Mouse (Mus musculus): ENCODE data around the gene Eif4g3. TPM values are rescaled to one million over a fixed set of nuclear protein-coding genes. Genes with fewer than 3 reads are reported as not detected.
A peak's percentile ranks its signal among the peaks of the same experiment; 100 is the strongest.

Gene Eif4g3
- polyA plus RNA-seq, 1 experiment from 2014 or later = 43.3 TPM

- H3K27ac ChIP-seq (ENCODE audit: low read length) = no peak overlapping the region
- H3K9me3 ChIP-seq (ENCODE audit: control insufficient read depth, low read depth, low read length) = no peaks in the 10 kb centered on the region
- peaks cover 50% of the 10 kb centered on the region for H3K36me3 ChIP-seq (ENCODE audit: control insufficient read depth, insufficient read depth, low read length)
- H3K4me3 ChIP-seq (ENCODE audit: low read depth, low read length) = no peak overlapping the region
- no peak for ATAC-seq (ENCODE audit: insufficient number of reproducible peaks, insufficient read depth, low FRiP score, low read depth)
- H3K27me3 ChIP-seq (ENCODE audit: control insufficient read depth, insufficient read depth, low read length) = no peaks in the 10 kb centered on the region
- no peak overlapping the region for H3K9ac ChIP-seq (replicated peaks; ENCODE audit: low read depth, low read length)
- 68% methylated on average over 5 of the region's 5 CpGs for WGBS
- H3K4me1 ChIP-seq (ENCODE audit: control insufficient read depth, insufficient read depth, low read length) = no peaks in the 10 kb centered on the region
- no peak overlapping the region for H3K4me2 ChIP-seq (replicated peaks; ENCODE audit: low read depth, low read length)
Measured at GRCm38 (mm10) chr4:138160918-138161317, 168.1 kb downstream of the Eif4g3 start.

DNA sequence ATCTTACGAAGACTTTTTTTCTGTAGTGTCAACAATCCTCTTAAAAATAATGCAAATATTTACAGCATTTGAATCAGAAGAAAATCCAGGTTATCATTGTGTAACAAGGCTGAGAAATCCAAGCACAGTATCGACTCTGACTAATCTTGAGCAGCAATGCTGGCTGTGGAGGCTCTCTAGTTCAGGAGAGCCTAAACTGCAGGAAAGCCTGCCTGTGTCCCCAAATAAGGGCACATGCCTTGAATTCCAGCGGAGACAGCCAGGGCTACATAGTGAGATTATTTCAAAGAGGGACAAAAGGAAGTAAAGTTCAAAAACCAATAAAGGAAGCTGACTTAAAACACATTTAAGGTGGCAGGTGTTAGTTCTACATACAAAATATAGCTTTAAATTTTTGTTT lies 168.7 kb downstream of the Eif4g3 start:
- ATAC-seq (ENCODE audit: insufficient number of reproducible peaks, insufficient read depth, low FRiP score, low read depth) = no peak
- WGBS = 55% methylated on average over 3 of the region's 3 CpGs
- peaks cover 50% of the 10 kb centered on the region for H3K36me3 ChIP-seq (ENCODE audit: control insufficient read depth, insufficient read depth, low read length)

GRCm38 (mm10) chr4:138163836-138164235 lies 171.0 kb downstream of the Eif4g3 start:
- Histone ChIP-seq H3K36me3 (ENCODE audit: control insufficient read depth, insufficient read depth, low read length) (peaks cover 40% of the 10 kb centered on the region), H3K4me2 (replicated peaks; ENCODE audit: low read depth, low read length) (no peak overlapping the region), H3K27me3 (ENCODE audit: control insufficient read depth, insufficient read depth, low read length) (no peaks in the 10 kb centered on the region), H3K9me3 (ENCODE audit: control insufficient read depth, low read depth, low read length) (no peaks in the 10 kb centered on the region), H3K4me1 (ENCODE audit: control insufficient read depth, insufficient read depth, low read length) (no peaks in the 10 kb centered on the region), H3K4me3 (ENCODE audit: low read depth, low read length) (no peak overlapping the region), H3K9ac (replicated peaks; ENCODE audit: low read depth, low read length) (no peak overlapping the region), H3K27ac (ENCODE audit: low read length) (no peak overlapping the region)
- 78% methylated on average over 2 of the region's 2 CpGs for whole genome bisulfite sequencing
- no peak for ATAC-seq (ENCODE audit: insufficient number of reproducible peaks, insufficient read depth, low FRiP score, low read depth)

More for the DNA sequence above, 168.7 kb downstream of the Eif4g3 start:
- H3K9me3 ChIP-seq (ENCODE audit: control insufficient read depth, low read depth, low read length) = no peaks in the 10 kb centered on the region
- no peaks in the 10 kb centered on the region for H3K27me3 ChIP-seq (ENCODE audit: control insufficient read depth, insufficient read depth, low read length)
- no peaks in the 10 kb centered on the region for H3K4me1 ChIP-seq (ENCODE audit: control insufficient read depth, insufficient read depth, low read length)
- H3K9ac ChIP-seq (replicated peaks; ENCODE audit: low read depth, low read length) = no peak overlapping the region
- H3K4me2 ChIP-seq (replicated peaks; ENCODE audit: low read depth, low read length) = no peak overlapping the region
- 0 out of 2 replicates have a peak overlapping the region, but pooled peaks have one; percentile 6 for H3K27ac ChIP-seq (ENCODE audit: low read length)
- H3K4me3 ChIP-seq (ENCODE audit: low read depth, low read length) = no peak overlapping the region

GRCm38 (mm10) chr4:138164860-138165259 lies 172.0 kb downstream of the Eif4g3 start:
- 89% methylated on average over 2 of the region's 2 CpGs for WGBS
- Histone ChIP-seq H3K4me1 (ENCODE audit: control insufficient read depth, insufficient read depth, low read length) (no peaks in the 10 kb centered on the region), H3K4me3 (ENCODE audit: low read depth, low read length) (no peak overlapping the region), H3K4me2 (replicated peaks; ENCODE audit: low read depth, low read length) (no peak overlapping the region), H3K9me3 (ENCODE audit: control insufficient read depth, low read depth, low read length) (no peaks in the 10 kb centered on the region), H3K9ac (replicated peaks; ENCODE audit: low read depth, low read length) (no peak overlapping the region), H3K27me3 (ENCODE audit: control insufficient read depth, insufficient read depth, low read length) (no peaks in the 10 kb centered on the region), H3K27ac (ENCODE audit: low read length) (no peak overlapping the region), H3K36me3 (ENCODE audit: control insufficient read depth, insufficient read depth, low read length) (peaks cover 41% of the 10 kb centered on the region)
- ATAC-seq (ENCODE audit: insufficient number of reproducible peaks, insufficient read depth, low FRiP score, low read depth) = no peak

DNA sequence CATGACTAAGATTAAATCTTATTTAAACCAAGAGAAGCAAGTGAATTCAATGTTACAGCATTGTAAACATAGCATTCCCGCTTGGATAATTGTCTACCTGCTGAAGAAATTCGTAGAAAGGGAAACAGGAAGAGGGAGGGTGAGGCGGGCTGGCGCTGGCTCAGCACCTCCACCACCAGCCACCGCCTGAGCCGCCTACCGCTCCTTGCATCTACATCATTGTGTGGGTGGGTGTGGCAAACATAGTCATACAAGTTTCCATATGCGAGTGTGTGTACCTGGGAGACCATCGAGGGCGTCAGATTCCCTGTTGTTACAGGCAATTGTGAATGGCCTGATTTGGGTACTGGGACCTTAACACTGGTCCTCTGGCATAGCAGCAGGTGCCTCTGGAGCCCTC lies 173.7 kb downstream of the Eif4g3 start:
- no peak overlapping the region for H3K4me3 ChIP-seq (ENCODE audit: low read depth, low read length)
- H3K27me3 ChIP-seq (ENCODE audit: control insufficient read depth, insufficient read depth, low read length) = no peaks in the 10 kb centered on the region
- H3K4me1 ChIP-seq (ENCODE audit: control insufficient read depth, insufficient read depth, low read length) = no peaks in the 10 kb centered on the region
- H3K4me2 ChIP-seq (replicated peaks; ENCODE audit: low read depth, low read length) = no peak overlapping the region
- peaks cover 45% of the 10 kb centered on the region for H3K36me3 ChIP-seq (ENCODE audit: control insufficient read depth, insufficient read depth, low read length)
- H3K9ac ChIP-seq (replicated peaks; ENCODE audit: low read depth, low read length) = no peak overlapping the region
- no peak overlapping the region for H3K27ac ChIP-seq (ENCODE audit: low read length)
- no peak for ATAC-seq (ENCODE audit: insufficient number of reproducible peaks, insufficient read depth, low FRiP score, low read depth)
- WGBS = 83% methylated on average over 10 of the region's 10 CpGs
- H3K9me3 ChIP-seq (ENCODE audit: control insufficient read depth, low read depth, low read length) = no peaks in the 10 kb centered on the region

DNA sequence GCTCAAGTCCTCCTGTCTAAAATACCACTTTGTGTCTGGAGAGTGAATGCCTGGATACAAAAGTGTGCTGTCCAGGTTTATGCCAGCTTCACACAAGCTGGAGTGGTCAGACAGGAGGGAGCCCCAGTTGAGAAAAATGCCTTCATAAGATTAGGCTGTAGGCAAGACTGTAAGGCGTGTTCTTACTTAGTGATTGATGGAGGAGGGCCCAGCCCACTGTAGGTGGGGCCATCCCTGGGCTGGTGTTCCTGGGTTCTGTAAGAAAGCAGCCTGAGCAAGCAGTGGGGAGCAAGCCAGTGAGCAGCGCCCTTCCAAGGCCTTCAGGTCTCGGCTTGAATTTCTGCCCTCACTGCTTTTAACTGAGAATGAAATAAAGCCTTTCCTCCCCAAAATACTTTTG lies 175.3 kb downstream of the Eif4g3 start:
- Histone ChIP-seq H3K36me3 (ENCODE audit: control insufficient read depth, insufficient read depth, low read length) (peaks cover 56% of the 10 kb centered on the region), H3K4me1 (ENCODE audit: control insufficient read depth, insufficient read depth, low read length) (no peaks in the 10 kb centered on the region), H3K9ac (replicated peaks; ENCODE audit: low read depth, low read length) (no peak overlapping the region), H3K9me3 (ENCODE audit: control insufficient read depth, low read depth, low read length) (no peaks in the 10 kb centered on the region), H3K27me3 (ENCODE audit: control insufficient read depth, insufficient read depth, low read length) (no peaks in the 10 kb centered on the region), H3K27ac (ENCODE audit: low read length) (no peak overlapping the region), H3K4me3 (ENCODE audit: low read depth, low read length) (no peak overlapping the region), H3K4me2 (replicated peaks; ENCODE audit: low read depth, low read length) (no peak overlapping the region)
- ATAC-seq (ENCODE audit: insufficient number of reproducible peaks, insufficient read depth, low FRiP score, low read depth) = no peak
- 74% methylated on average over 3 of the region's 3 CpGs for WGBS

DNA sequence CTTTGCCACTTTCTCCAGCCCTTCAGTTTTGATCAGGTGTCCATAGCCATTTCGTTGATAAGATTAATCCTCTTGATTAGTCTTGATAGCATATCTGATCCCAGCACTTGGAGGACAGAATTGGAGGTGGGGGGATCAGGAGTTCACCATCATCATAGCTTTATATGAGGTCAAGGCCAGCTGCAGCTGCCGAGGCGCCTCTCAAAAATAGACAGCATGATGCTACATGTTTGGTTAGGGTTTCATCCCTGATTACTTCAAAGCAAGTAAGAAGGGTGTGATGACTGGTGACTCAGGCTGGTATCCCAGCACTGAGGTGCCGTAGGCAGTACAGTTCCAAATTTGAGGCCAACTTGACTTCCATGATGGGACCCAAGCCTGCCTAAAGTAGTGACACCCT lies 176.6 kb downstream of the Eif4g3 start:
- Histone ChIP-seq H3K9me3 (ENCODE audit: control insufficient read depth, low read depth, low read length) (no peaks in the 10 kb centered on the region), H3K4me2 (replicated peaks; ENCODE audit: low read depth, low read length) (no peak overlapping the region), H3K4me1 (ENCODE audit: control insufficient read depth, insufficient read depth, low read length) (no peaks in the 10 kb centered on the region), H3K36me3 (ENCODE audit: control insufficient read depth, insufficient read depth, low read length) (peaks cover 52% of the 10 kb centered on the region), H3K27ac (ENCODE audit: low read length) (no peak overlapping the region), H3K4me3 (ENCODE audit: low read depth, low read length) (no peak overlapping the region), H3K9ac (replicated peaks; ENCODE audit: low read depth, low read length) (no peak overlapping the region), H3K27me3 (ENCODE audit: control insufficient read depth, insufficient read depth, low read length) (no peaks in the 10 kb centered on the region)
- 89% methylated on average over 4 of the region's 4 CpGs for WGBS
- ATAC-seq (ENCODE audit: insufficient number of reproducible peaks, insufficient read depth, low FRiP score, low read depth) = no peak

DNA sequence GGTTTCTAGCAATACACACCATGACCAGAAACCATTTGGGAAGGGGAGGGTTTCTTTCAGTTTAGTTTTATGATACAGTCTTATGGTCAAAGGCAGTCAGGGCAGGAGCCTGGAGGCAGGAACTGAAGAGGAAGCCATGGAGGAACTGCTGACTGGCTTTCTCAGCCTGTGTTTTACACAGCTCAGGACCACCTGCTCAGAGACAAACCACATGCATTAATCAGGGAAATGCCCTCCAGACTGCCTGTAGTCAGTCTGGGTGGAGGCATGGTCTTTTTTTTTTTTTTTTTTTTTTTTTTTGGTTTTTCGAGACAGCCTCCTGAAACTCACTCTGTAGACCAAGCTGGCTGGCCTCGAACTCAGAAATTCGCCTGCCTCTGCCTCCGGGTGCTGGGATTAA lies 179.9 kb downstream of the Eif4g3 start:
- H3K36me3 ChIP-seq (ENCODE audit: control insufficient read depth, insufficient read depth, low read length) = peaks cover 62% of the 10 kb centered on the region
- no peak overlapping the region for H3K4me2 ChIP-seq (replicated peaks; ENCODE audit: low read depth, low read length)
- no peak overlapping the region for H3K9ac ChIP-seq (replicated peaks; ENCODE audit: low read depth, low read length)
- H3K9me3 ChIP-seq (ENCODE audit: control insufficient read depth, low read depth, low read length) = no peaks in the 10 kb centered on the region
- no peak overlapping the region for H3K27ac ChIP-seq (ENCODE audit: low read length)
- no peaks in the 10 kb centered on the region for H3K27me3 ChIP-seq (ENCODE audit: control insufficient read depth, insufficient read depth, low read length)
- no peak for ATAC-seq (ENCODE audit: insufficient number of reproducible peaks, insufficient read depth, low FRiP score, low read depth)
- H3K4me3 ChIP-seq (ENCODE audit: low read depth, low read length) = no peak overlapping the region
- H3K4me1 ChIP-seq (ENCODE audit: control insufficient read depth, insufficient read depth, low read length) = no peaks in the 10 kb centered on the region
- 88% methylated on average over 4 of the region's 4 CpGs for WGBS

DNA sequence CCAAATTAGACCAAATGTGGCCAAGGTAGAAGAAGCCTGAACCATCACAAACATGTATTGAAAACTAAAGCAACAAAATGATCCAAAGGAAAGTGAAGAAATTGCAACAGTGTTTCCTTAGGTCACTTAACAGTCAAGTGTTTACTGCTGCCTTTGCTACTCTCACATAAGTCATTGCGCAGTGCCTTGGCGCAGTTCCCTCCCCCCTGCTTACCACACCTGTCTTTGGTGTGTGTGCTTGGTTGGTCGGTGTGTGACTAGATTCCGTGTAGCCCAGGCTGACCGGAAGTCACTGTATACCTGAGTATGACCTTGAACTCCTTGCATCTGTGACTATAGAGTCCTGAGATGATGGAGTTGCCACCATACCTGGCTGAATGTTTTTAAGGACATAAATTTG lies 186.6 kb downstream of the Eif4g3 start:
- H3K4me3 ChIP-seq (ENCODE audit: low read depth, low read length) = no peak overlapping the region
- no peaks in the 10 kb centered on the region for H3K4me1 ChIP-seq (ENCODE audit: control insufficient read depth, insufficient read depth, low read length)
- H3K36me3 ChIP-seq (ENCODE audit: control insufficient read depth, insufficient read depth, low read length) = peaks cover 82% of the 10 kb centered on the region
- H3K4me2 ChIP-seq (replicated peaks; ENCODE audit: low read depth, low read length) = no peak overlapping the region
- H3K27me3 ChIP-seq (ENCODE audit: control insufficient read depth, insufficient read depth, low read length) = no peaks in the 10 kb centered on the region
- no peak for ATAC-seq (ENCODE audit: insufficient number of reproducible peaks, insufficient read depth, low FRiP score, low read depth)
- no peaks in the 10 kb centered on the region for H3K9me3 ChIP-seq (ENCODE audit: control insufficient read depth, low read depth, low read length)
- WGBS = over 99% methylated on average over 5 of the region's 5 CpGs
- H3K9ac ChIP-seq (replicated peaks; ENCODE audit: low read depth, low read length) = no peak overlapping the region
- H3K27ac ChIP-seq (ENCODE audit: low read length) = no peak overlapping the region
